Mouse (Mus musculus): Measurements from ENCODE around the gene Ube2o.

DNA sequence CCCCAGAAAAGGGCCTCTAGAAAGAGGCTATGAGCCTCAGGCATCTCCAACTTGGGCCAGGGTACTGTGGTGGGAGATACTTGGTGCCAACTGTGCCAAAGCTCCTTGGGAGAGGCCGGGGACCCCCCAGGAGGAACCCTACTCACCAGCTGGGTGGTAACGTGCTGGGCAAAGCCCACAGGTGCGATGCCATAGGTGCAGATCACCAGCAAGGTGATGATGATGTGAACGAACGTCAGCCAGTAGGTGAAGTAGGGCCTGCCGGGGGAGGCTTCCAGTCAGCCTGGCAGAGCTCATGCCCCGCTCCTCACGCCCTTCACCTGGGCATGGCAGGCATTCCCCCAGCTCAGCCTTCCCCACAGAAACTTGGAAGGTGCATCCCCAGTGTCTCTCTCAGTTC, 20.8 kb upstream of the Ube2o start:
- TF ChIP-seq CTCF (IDR thresholded peaks at IDR 0.05; ENCODE audit: control insufficient read depth, insufficient read depth, low read length) (no peak), POLR2A (IDR thresholded peaks at IDR 0.05; ENCODE audit: borderline replicate concordance, control insufficient read depth, low read depth, low read length) (no peak)

Measured in bone marrow, adult 2 months (tissue).